Mouse (Mus musculus) intestine, embryonic 15.5 days (tissue): Measurements from ENCODE around the gene Cachd1. TPM values are rescaled to one million over a fixed set of nuclear protein-coding genes. Genes with fewer than 3 reads are reported as not detected.

Source experiments
- ATAC-seq: fragments of 200-750 bp; cut with Nextera tagmentation; 2 replicates; pipeline ENCODE4 v1.8.0; 2017; ENCODE audit warnings: moderate TSS enrichment, moderate library complexity
- H3K27ac ChIP-seq: fragments of 300-500 bp; sonication (generic); 2 replicates; pipeline ENCODE4 v1.5.1; 2015; ENCODE audit warnings: mild to moderate bottlenecking, inconsistent platforms
- H3K27me3 ChIP-seq: fragments of 300-500 bp; sonication (generic); replicated peaks from 2 replicates; pipeline ENCODE4 v1.6.1; 2015; ENCODE audit warnings: inconsistent platforms
- H3K36me3 ChIP-seq: fragments of 300-500 bp; sonication (generic); 2 replicates; pipeline ENCODE4 v1.6.1; 2015; ENCODE audit warnings: inconsistent platforms
- H3K4me1 ChIP-seq: fragments of 300-500 bp; sonication (generic); replicated peaks from 2 replicates; pipeline ENCODE4 v1.6.1; 2015; ENCODE audit warnings: inconsistent platforms
- H3K4me2 ChIP-seq: fragments of 300-500 bp; sonication (generic); replicated peaks from 2 replicates; pipeline ENCODE4 v1.6.1; 2015; ENCODE audit warnings: mild to moderate bottlenecking, inconsistent platforms
- H3K4me3 ChIP-seq: fragments of 300-500 bp; sonication (generic); replicated peaks from 2 replicates; pipeline ENCODE4 v1.5.1; 2015; ENCODE audit warnings: inconsistent platforms
- H3K9ac ChIP-seq: fragments of 300-500 bp; sonication (generic); 2 replicates; pipeline ENCODE4 v1.6.1; 2015; ENCODE audit warnings: inconsistent platforms
- H3K9me3 ChIP-seq: fragments of 300-500 bp; sonication (generic); 2 replicates; pipeline ENCODE4 v1.6.1; 2016; ENCODE audit warnings: inconsistent platforms
- WGBS: fragments of 180-500 bp; shearing (Covaris S2); methylation state at CpG from one replicate; pipeline ENCODE4 v1.1.7; 2015; 5-methylcytosine and 5-hydroxymethylcytosine counted together
- polyA plus RNA-seq: library from polyadenylated mRNA; unstranded; fragments of >200 nt; fragmentation: Nextera tagmentation; extraction: Ambion mirVana; gene quantifications from 2 replicates; pipeline ENCODE4 v1.2.1, GENCODE M21; 2015

Gene Cachd1
- polyA plus RNA-seq, 1 experiment from 2014 or later = 13.4 TPM

DNA sequence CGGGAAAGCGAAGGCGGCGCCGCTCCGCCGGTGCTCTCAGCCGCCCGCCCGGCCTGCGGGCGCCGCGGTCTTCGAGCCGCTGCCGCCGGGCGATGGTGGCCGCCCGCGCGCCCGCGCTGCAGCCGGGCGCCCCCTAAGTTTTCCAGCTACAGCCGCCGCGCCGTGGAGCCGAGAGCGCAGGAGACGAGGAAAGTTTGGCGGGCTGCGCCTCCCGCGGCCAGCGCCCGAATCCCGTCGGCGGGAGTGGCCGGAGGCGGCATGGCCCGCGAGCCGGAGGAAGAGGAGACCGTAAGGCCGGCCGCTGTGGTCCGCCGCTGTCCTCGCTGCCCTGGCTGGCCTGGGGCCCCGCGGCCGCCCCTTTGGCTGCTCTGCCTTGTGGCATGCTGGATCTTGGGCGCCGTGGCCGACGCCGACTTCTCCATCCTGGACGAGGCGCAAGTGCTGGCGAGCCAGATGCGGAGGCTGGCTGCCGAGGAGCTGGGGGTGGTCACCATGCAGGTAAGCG is 448 bp downstream of the Cachd1 start:
- peak overlapping the region; percentile 90 for H3K27ac ChIP-seq
- ATAC-seq = peak; percentile 53
- peak overlapping the region; percentile 91 for H3K9ac ChIP-seq
- no peaks in the 10 kb centered on the region for H3K9me3 ChIP-seq
- no peaks in the 10 kb centered on the region for H3K27me3 ChIP-seq
- H3K4me2 ChIP-seq = peak overlapping the region; percentile 90
- H3K36me3 ChIP-seq = no peaks in the 10 kb centered on the region
- WGBS = under 1% methylated on average over 67 of the region's 68 CpGs
- peak overlapping the region; percentile 94 for H3K4me3 ChIP-seq
- peaks cover 13% of the 10 kb centered on the region; the same call in 1 of the 2 replicates for H3K4me1 ChIP-seq

GRCm38 (mm10) chr4:100777376-100778041 is 1.0 kb downstream of the Cachd1 start:
- peaks cover 13% of the 10 kb centered on the region; the same call in 1 of the 2 replicates for H3K4me1 ChIP-seq
- ATAC-seq = peak; percentile 50
- peak overlapping the region; percentile 90 for H3K4me2 ChIP-seq
- H3K27me3 ChIP-seq = no peaks in the 10 kb centered on the region
- H3K9me3 ChIP-seq = no peaks in the 10 kb centered on the region
- no peaks in the 10 kb centered on the region for H3K36me3 ChIP-seq
- peak overlapping the region; percentile 91 for H3K9ac ChIP-seq
- H3K27ac ChIP-seq = peak overlapping the region; percentile 90
- H3K4me3 ChIP-seq = peak overlapping the region; percentile 94
- WGBS = under 1% methylated on average over 42 of the region's 42 CpGs

DNA sequence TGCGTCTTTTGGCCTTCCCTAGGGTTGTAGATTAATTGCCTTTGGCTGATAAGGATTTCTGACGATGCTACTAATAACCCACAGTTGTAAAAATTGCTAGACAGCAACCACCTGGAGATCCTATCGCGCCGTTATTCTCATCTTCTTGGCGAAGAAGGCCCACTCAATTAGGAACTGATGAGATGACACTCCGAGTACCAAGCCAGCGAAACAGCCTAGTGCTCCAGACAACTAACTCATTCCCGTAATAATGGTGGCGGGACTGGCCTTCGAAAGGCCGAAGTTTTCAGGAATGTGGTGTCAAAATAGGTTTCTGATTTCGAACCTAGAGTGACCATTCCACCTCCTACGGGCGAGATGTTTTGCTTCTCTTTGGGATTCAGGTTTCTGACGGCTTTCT is 1.6 kb downstream of the Cachd1 start:
- no peaks in the 10 kb centered on the region for H3K36me3 ChIP-seq
- peaks cover 13% of the 10 kb centered on the region; the same call in 1 of the 2 replicates for H3K4me1 ChIP-seq
- no peaks in the 10 kb centered on the region for H3K9me3 ChIP-seq
- H3K9ac ChIP-seq = peak overlapping the region; percentile 91
- peak overlapping the region; percentile 90 for H3K4me2 ChIP-seq
- H3K4me3 ChIP-seq = peak overlapping the region; percentile 94
- no peak overlapping the region for H3K27ac ChIP-seq
- no peaks in the 10 kb centered on the region for H3K27me3 ChIP-seq
- WGBS = 8% methylated on average over 16 of the region's 16 CpGs
- no peak for ATAC-seq

GRCm38 (mm10) chr4:100779023-100779422 is 2.5 kb downstream of the Cachd1 start:
- 36% methylated on average over 4 of the region's 4 CpGs for WGBS
- H3K9ac ChIP-seq = no peak overlapping the region
- H3K4me3 ChIP-seq = peak overlapping the region; percentile 94
- no peak overlapping the region for H3K27ac ChIP-seq
- ATAC-seq = no peak
- no peaks in the 10 kb centered on the region for H3K9me3 ChIP-seq
- no peaks in the 10 kb centered on the region for H3K36me3 ChIP-seq
- peaks cover 13% of the 10 kb centered on the region; the same call in 1 of the 2 replicates for H3K4me1 ChIP-seq
- peak overlapping the region; percentile 90 for H3K4me2 ChIP-seq
- no peaks in the 10 kb centered on the region for H3K27me3 ChIP-seq

GRCm38 (mm10) chr4:100779695-100780094 is 3.2 kb downstream of the Cachd1 start:
- ATAC-seq = no peak
- peaks cover 13% of the 10 kb centered on the region; the same call in 1 of the 2 replicates for H3K4me1 ChIP-seq
- no peak overlapping the region for H3K9ac ChIP-seq
- no peaks in the 10 kb centered on the region for H3K9me3 ChIP-seq
- WGBS = 50% methylated on average over 5 of the region's 5 CpGs
- no peak overlapping the region for H3K27ac ChIP-seq
- H3K4me2 ChIP-seq = peak overlapping the region; percentile 90
- peak overlapping the region; percentile 94 for H3K4me3 ChIP-seq
- H3K36me3 ChIP-seq = no peaks in the 10 kb centered on the region
- H3K27me3 ChIP-seq = no peaks in the 10 kb centered on the region

GRCm38 (mm10) chr4:100780911-100781310 is 4.4 kb downstream of the Cachd1 start:
- no peak overlapping the region for H3K4me3 ChIP-seq
- H3K9ac ChIP-seq = no peak overlapping the region
- no peaks in the 10 kb centered on the region for H3K9me3 ChIP-seq
- peaks cover 13% of the 10 kb centered on the region; the same call in 1 of the 2 replicates for H3K4me1 ChIP-seq
- 71% methylated on average over 6 of the region's 6 CpGs for WGBS
- H3K27ac ChIP-seq = no peak overlapping the region
- H3K27me3 ChIP-seq = no peaks in the 10 kb centered on the region
- no peaks in the 10 kb centered on the region for H3K36me3 ChIP-seq
- ATAC-seq = no peak
- H3K4me2 ChIP-seq = no peak overlapping the region; the same call in 1 of the 2 replicates

- Histone ChIP-seq H3K9ac (no peak overlapping the region), H3K4me1 (peaks cover 11% of the 10 kb centered on the region; the same call in 1 of the 2 replicates), H3K27me3 (no peaks in the 10 kb centered on the region), H3K4me2 (no peak overlapping the region), H3K4me3 (no peak overlapping the region), H3K36me3 (no peaks in the 10 kb centered on the region), H3K27ac (no peak overlapping the region), H3K9me3 (no peaks in the 10 kb centered on the region)
- 60% methylated on average over 8 of the region's 8 CpGs for WGBS
- no peak for ATAC-seq
These were observed 5.9 kb downstream of the Cachd1 start for GRCm38 (mm10) chr4:100782348-100782747.

DNA sequence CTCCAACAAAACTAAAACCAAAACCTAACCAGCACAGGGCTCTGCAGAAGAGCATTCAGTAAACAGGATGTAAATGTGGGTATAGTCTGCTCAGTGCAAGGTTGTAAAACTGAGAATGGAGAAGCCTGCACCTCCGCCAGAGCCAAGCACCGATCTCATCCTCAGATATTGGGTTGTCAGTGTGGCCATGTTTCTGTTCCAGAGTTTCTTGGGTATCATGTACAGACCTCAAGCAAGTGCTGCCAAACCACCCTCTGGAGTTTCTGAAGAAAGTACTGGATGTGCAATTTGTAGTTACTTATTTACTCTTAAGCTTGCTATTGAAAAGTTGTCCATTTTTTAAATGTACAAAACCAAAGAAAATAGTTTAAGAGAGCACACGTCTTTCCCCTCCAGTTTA is 6.4 kb downstream of the Cachd1 start:
- 65% methylated on average over 3 of the region's 3 CpGs for WGBS
- ATAC-seq = no peak
- H3K4me3 ChIP-seq = no peak overlapping the region
- H3K27ac ChIP-seq = no peak overlapping the region
- no peak overlapping the region for H3K4me2 ChIP-seq
- H3K36me3 ChIP-seq = no peaks in the 10 kb centered on the region
- no peaks in the 10 kb centered on the region for H3K27me3 ChIP-seq
- peaks cover 11% of the 10 kb centered on the region; the same call in 1 of the 2 replicates for H3K4me1 ChIP-seq
- H3K9ac ChIP-seq = no peak overlapping the region
- H3K9me3 ChIP-seq = no peaks in the 10 kb centered on the region

GRCm38 (mm10) chr4:100787201-100787600 is 10.7 kb downstream of the Cachd1 start:
- WGBS = 78% methylated on average over 3 of the region's 3 CpGs
- H3K9ac ChIP-seq = no peak overlapping the region
- H3K4me2 ChIP-seq = no peak overlapping the region
- H3K4me1 ChIP-seq = peaks cover 6% of the 10 kb centered on the region
- no peaks in the 10 kb centered on the region for H3K27me3 ChIP-seq
- ATAC-seq = no peak
- no peak overlapping the region for H3K4me3 ChIP-seq
- no peaks in the 10 kb centered on the region for H3K36me3 ChIP-seq
- no peaks in the 10 kb centered on the region for H3K9me3 ChIP-seq
- H3K27ac ChIP-seq = no peak overlapping the region

DNA sequence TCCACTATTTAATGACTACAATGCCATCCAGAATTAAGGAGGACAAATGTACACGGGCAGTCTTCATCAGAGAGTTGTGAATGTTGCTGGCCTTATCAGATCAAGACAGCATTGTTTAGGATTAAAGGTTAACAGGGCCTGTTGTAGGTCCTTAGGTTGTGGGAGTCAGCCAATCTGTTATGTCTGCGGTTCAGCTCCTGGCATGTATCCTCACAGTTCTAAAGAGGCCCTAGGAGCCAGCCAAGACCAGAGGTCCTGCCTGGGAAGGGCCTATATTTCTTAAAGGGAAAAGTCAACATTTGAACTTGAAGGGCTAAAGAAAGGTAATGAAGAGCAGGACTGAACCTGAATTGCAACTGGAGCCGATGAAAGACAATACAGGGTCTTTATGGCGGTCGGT is 13.7 kb downstream of the Cachd1 start:
- Histone ChIP-seq H3K4me2 (no peak overlapping the region), H3K27me3 (no peaks in the 10 kb centered on the region), H3K9me3 (no peaks in the 10 kb centered on the region), H3K4me3 (no peak overlapping the region), H3K4me1 (peaks cover 12% of the 10 kb centered on the region), H3K27ac (no peak overlapping the region), H3K9ac (no peak overlapping the region; the same call in 1 of the 2 replicates), H3K36me3 (no peaks in the 10 kb centered on the region)
- WGBS = 49% methylated on average over 5 of the region's 5 CpGs
- peak; percentile 67 for ATAC-seq

- Histone ChIP-seq H3K9me3 (no peaks in the 10 kb centered on the region), H3K36me3 (no peaks in the 10 kb centered on the region), H3K27ac (no peak overlapping the region), H3K27me3 (no peaks in the 10 kb centered on the region), H3K4me3 (no peak overlapping the region), H3K4me2 (no peak overlapping the region), H3K9ac (no peak overlapping the region), H3K4me1 (peaks cover 30% of the 10 kb centered on the region)
- ATAC-seq = peak; percentile 62
- 8% methylated on average over 2 of the region's 2 CpGs for WGBS
These were observed 16.7 kb downstream of the Cachd1 start for GRCm38 (mm10) chr4:100793147-100793546.

GRCm38 (mm10) chr4:100795523-100795922 is 19.0 kb downstream of the Cachd1 start:
- no peaks in the 10 kb centered on the region for H3K36me3 ChIP-seq
- H3K27ac ChIP-seq = no peak overlapping the region
- H3K4me2 ChIP-seq = no peak overlapping the region
- WGBS = 24% methylated on average over 5 of the region's 5 CpGs
- H3K27me3 ChIP-seq = no peaks in the 10 kb centered on the region
- H3K9ac ChIP-seq = no peak overlapping the region; the same call in 1 of the 2 replicates
- H3K4me3 ChIP-seq = no peak overlapping the region
- H3K4me1 ChIP-seq = peaks cover 29% of the 10 kb centered on the region
- ATAC-seq = no peak
- H3K9me3 ChIP-seq = no peaks in the 10 kb centered on the region
